Mouse (Mus musculus) liver, postnatal 0 days (tissue): ENCODE measurements around the gene Dstn. TPM values are rescaled to one million over a fixed set of nuclear protein-coding genes. Genes with fewer than 3 reads are reported as not detected.

Experiments used
- ATAC-seq: fragments of 200-750 bp; cut with Nextera tagmentation; 2 replicates; pipeline ENCODE4 v1.8.0; 2017; ENCODE audit warnings: mild to moderate bottlenecking, moderate library complexity
- DNase-seq: peaks from one replicate; pipeline ENCODE4 v3.0.0-alpha.2; 2016
- H3K27ac ChIP-seq: fragments of 300-500 bp; sonication (generic); 2 replicates; pipeline ENCODE4 v1.5.1; 2014; ENCODE audit warnings: antibody characterized with exemption, moderate library complexity, mild to moderate bottlenecking, low read depth
- H3K27me3 ChIP-seq: fragments of 300-500 bp; sonication (generic); 2 replicates; pipeline ENCODE4 v1.6.1; 2014; ENCODE audit warnings: low read length, control low read depth, mixed read lengths; ENCODE audit not compliant: insufficient read depth
- H3K36me3 ChIP-seq: fragments of 300-500 bp; sonication (generic); replicated peaks from 2 replicates; pipeline ENCODE4 v1.6.1; 2014; ENCODE audit warnings: mild to moderate bottlenecking, control low read depth, low read length, moderate library complexity, mixed read lengths; ENCODE audit not compliant: insufficient read depth
- H3K4me1 ChIP-seq: fragments of 300-500 bp; sonication (generic); 2 replicates; pipeline ENCODE4 v1.6.1; 2014; ENCODE audit warnings: antibody characterized with exemption, mild to moderate bottlenecking, control low read depth; ENCODE audit not compliant: insufficient read depth
- H3K4me2 ChIP-seq: fragments of 300-500 bp; sonication (generic); 2 replicates; pipeline ENCODE4 v1.6.1; 2014; ENCODE audit warnings: low read depth, mild to moderate bottlenecking, low read length, moderate library complexity, mixed read lengths
- H3K4me3 ChIP-seq: fragments of 300-500 bp; sonication (generic); 2 replicates; pipeline ENCODE4 v1.5.1; 2014; ENCODE audit warnings: low read depth, low read length
- H3K9ac ChIP-seq: fragments of 300-500 bp; sonication (generic); replicated peaks from 2 replicates; pipeline ENCODE4 v1.6.1; 2014; ENCODE audit warnings: mild to moderate bottlenecking, moderate library complexity
- H3K9me3 ChIP-seq: fragments of 300-500 bp; sonication (generic); 2 replicates; pipeline ENCODE4 v1.6.1; 2016; ENCODE audit warnings: mild to moderate bottlenecking, control low read depth, low read length, mixed read lengths
- CTCF ChIP-seq: sonication (generic); IDR thresholded peaks from 2 replicates; pipeline ENCODE4 v1.5.1; 2016; ENCODE audit warnings: antibody characterized with exemption, low read depth
- EP300 ChIP-seq: IDR thresholded peaks from 2 replicates; pipeline ENCODE4 v1.6.1; 2016; ENCODE audit warnings: antibody characterized with exemption, low read depth, mild to moderate bottlenecking
- WGBS: fragments of 180-500 bp; shearing (Covaris S2); extraction: QIAGEN DNeasy Blood & Tissue Kit; methylation state at CpG from one replicate; pipeline ENCODE4 v1.1.7; 2014; ENCODE audit not compliant: insufficient replicate concordance; 5-methylcytosine and 5-hydroxymethylcytosine counted together
- polyA plus RNA-seq: library from polyadenylated mRNA; unstranded; fragments of >200 nt; fragmentation: Nextera tagmentation; extraction: Ambion mirVana; gene quantifications from 2 replicates; pipeline ENCODE4 v1.2.1, GENCODE M21; 2015

Dstn gene
- polyA plus RNA-seq, 1 experiment from 2014 or later = 155 TPM

- WGBS = 73% methylated on average over 5 of the region's 5 CpGs
- Histone ChIP-seq H3K27ac (no peak overlapping the region), H3K9ac (no peak overlapping the region), H3K4me2 (no peak overlapping the region), H3K36me3 (peaks cover 96% of the 10 kb centered on the region), H3K9me3 (no peaks in the 10 kb centered on the region), H3K27me3 (no peaks in the 10 kb centered on the region), H3K4me3 (no peak overlapping the region), H3K4me1 (no peaks in the 10 kb centered on the region)
- ATAC-seq = no peak
- DNase-seq = no peak
- TF ChIP-seq EP300 (no peak), CTCF (no peak)
These were observed 35.3 kb downstream of the Dstn start for GRCm38 (mm10) chr2:143950290-143951027.

- no peak overlapping the region for H3K4me3 ChIP-seq
- TF ChIP-seq EP300 (no peak), CTCF (no peak)
- H3K36me3 ChIP-seq = peaks cover 96% of the 10 kb centered on the region
- no peaks in the 10 kb centered on the region for H3K27me3 ChIP-seq
- ATAC-seq (no peak), DNase-seq (no peak)
- no peak overlapping the region for H3K4me2 ChIP-seq
- H3K4me1 ChIP-seq = no peaks in the 10 kb centered on the region
- no peak overlapping the region for H3K9ac ChIP-seq
- H3K27ac ChIP-seq = no peak overlapping the region
- WGBS = 69% methylated on average over 1 of the region's 1 CpGs
- no peaks in the 10 kb centered on the region for H3K9me3 ChIP-seq
These were observed 35.9 kb downstream of the Dstn start for GRCm38 (mm10) chr2:143951028-143951420.

DNA sequence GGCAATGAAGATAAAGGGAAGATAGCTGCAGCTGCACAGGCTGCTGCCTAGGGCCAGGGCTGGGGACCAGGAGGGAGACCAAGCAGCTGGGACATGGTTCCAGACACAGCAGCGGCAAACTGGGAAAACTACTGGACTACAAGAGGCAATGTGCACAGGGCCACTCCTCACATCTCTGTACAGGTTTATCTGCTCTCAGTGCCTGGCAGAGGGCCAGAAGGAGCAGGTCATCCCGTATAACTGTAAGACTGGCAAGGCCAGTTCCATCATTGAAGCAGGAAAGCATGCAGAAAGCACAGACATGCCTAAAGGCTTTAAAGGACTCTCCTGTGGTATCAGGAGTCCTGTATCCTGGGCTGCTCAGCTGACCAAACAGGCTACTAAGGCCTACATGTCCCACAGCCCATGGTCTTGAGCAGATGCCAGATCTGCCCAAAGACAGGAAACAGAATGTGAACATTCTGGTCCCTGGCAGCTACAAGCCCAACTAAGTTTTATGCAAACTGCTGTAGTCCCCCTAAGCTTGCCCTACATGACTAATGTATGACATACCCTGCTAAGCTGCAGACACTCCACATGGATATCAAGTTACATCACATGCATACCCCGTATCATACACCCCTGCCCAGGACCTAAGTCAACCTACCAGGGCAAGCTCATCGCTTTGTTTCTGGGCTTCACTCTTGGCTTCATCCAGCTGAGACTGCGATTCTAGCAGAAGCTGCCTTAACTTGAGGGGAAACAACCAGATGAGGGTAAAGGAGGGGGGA lies 36.6 kb downstream of the Dstn start:
- ATAC-seq (no peak), DNase-seq (no peak)
- Histone ChIP-seq H3K27me3 (no peaks in the 10 kb centered on the region), H3K36me3 (peaks cover 96% of the 10 kb centered on the region), H3K27ac (no peak overlapping the region), H3K4me3 (no peak overlapping the region), H3K9me3 (no peaks in the 10 kb centered on the region), H3K4me1 (no peaks in the 10 kb centered on the region), H3K4me2 (no peak overlapping the region), H3K9ac (no peak overlapping the region)
- no peak for TF ChIP-seq EP300
- TF ChIP-seq CTCF = no peak
- WGBS = 75% methylated on average over 5 of the region's 5 CpGs

DNA sequence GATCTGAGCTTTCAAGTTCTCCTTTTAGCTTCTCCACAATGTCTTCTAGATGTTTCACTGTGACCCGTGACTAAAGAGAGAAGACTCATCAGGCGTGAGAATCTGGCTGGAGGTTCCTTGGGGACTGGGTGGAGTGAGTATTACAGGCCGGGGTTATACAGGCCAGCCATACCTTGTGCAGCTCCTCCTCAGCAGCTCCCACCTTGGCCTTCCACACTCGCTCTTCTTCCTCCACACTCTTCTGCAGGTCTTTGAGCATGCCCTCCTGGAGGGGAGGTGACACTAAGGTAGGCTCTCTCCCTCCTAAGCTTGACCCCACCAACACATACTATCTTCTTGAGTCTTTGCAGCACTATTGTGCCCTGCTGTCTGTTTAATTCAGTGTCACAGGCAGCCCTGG lies 38.8 kb downstream of the Dstn start:
- 86% methylated on average over 4 of the region's 4 CpGs for WGBS
- DNase-seq = no peak
- H3K36me3 ChIP-seq = peaks cover 89% of the 10 kb centered on the region

DNA sequence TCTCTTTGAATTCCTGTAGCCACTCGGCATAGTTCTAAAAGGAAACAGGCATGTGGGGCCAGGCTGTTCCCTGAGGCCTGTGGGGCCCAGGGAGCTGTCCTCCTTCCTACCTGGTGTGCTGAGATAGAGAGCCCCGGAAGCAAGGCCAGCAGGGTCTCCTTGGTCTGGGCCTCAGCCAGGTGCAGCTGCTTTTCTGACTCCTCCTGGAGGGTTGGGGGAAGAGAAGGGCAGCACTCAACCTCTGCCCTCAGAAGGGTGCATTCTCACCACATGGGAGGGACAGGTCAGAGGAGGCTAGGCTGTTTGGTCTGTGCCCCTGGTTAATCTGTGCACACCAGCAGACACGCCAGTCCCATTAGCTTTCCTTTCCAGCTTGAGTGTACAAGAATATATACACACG lies 39.9 kb downstream of the Dstn start:
- Histone ChIP-seq H3K4me2 (no peak overlapping the region), H3K4me1 (no peaks in the 10 kb centered on the region), H3K27me3 (no peaks in the 10 kb centered on the region), H3K9ac (no peak overlapping the region), H3K9me3 (no peaks in the 10 kb centered on the region), H3K4me3 (no peak overlapping the region), H3K36me3 (peaks cover 79% of the 10 kb centered on the region), H3K27ac (no peak overlapping the region)
- WGBS = 76% methylated on average over 4 of the region's 4 CpGs
- no peak for ATAC-seq
- TF ChIP-seq EP300 (no peak), CTCF (no peak)
- no peak for DNase-seq

More for the DNA sequence above, 38.8 kb downstream of the Dstn start:
- no peak for ATAC-seq
- Histone ChIP-seq H3K27ac (no peak overlapping the region), H3K9ac (no peak overlapping the region), H3K4me3 (no peak overlapping the region), H3K9me3 (no peaks in the 10 kb centered on the region), H3K27me3 (no peaks in the 10 kb centered on the region), H3K4me2 (no peak overlapping the region), H3K4me1 (no peaks in the 10 kb centered on the region)
- no peak for TF ChIP-seq CTCF
- TF ChIP-seq EP300 = no peak

- Histone ChIP-seq H3K4me2 (no peak overlapping the region), H3K9ac (no peak overlapping the region), H3K27me3 (no peaks in the 10 kb centered on the region), H3K36me3 (peaks cover 73% of the 10 kb centered on the region), H3K4me1 (no peaks in the 10 kb centered on the region), H3K4me3 (no peak overlapping the region), H3K27ac (no peak overlapping the region), H3K9me3 (no peaks in the 10 kb centered on the region)
- DNase-seq (no peak), ATAC-seq (no peak)
- TF ChIP-seq EP300 (no peak), CTCF (no peak)
- WGBS = 93% methylated on average over 4 of the region's 4 CpGs
These were observed 40.6 kb downstream of the Dstn start for GRCm38 (mm10) chr2:143955746-143956145.
